Comparison of ENCODE assay signal across 20 mouse cellular contexts in genomic region chr14:22586796-22587195, GRCm38 (mm10).
DNase-seq lines count a peak whose midpoint lies in the region; ATAC-seq and TF ChIP-seq lines count a peak whose summit lies in the region.
"Had no signal": no experiment of that assay in that cellular context is flagged by ENCODE, and none has a peak within 500 bp of the region (broad histone marks: within the 10 kb centered on the region; RNA-seq: fewer than 3 reads in every experiment).

No protein-coding gene starts in this region.

- TF ChIP-seq CTCF in liver, postnatal 0 days (IDR thresholded peaks at IDR 0.05; ENCODE audit: low read depth), result no peak

- H3K27me3 ChIP-seq in embryonic facial prominence, embryonic 15.5 days, result no peaks in the 10 kb centered on the region
- H3K27me3 ChIP-seq in embryonic facial prominence, embryonic 10.5 days (replicated peaks; ENCODE audit: low read depth, poor library complexity, severe bottlenecking), result no peaks in the 10 kb centered on the region
- H3K27me3 ChIP-seq in liver, embryonic 12.5 days (replicated peaks), result no peaks in the 10 kb centered on the region; the same call in 1 of the 2 replicates
- H3K27me3 ChIP-seq in liver, postnatal 0 days (ENCODE audit: insufficient read depth, low read length), result no peaks in the 10 kb centered on the region
- H3K27me3 ChIP-seq: CH12.LX; heart, embryonic 12.5 days had no signal

- no peak overlapping the region for H3K4me3 ChIP-seq in embryonic facial prominence, embryonic 15.5 days (replicated peaks)
- H3K4me3 ChIP-seq in embryonic facial prominence, embryonic 10.5 days, result no peak overlapping the region
- H3K4me3 ChIP-seq in liver, embryonic 12.5 days, result no peak overlapping the region
- H3K4me3 ChIP-seq in liver, postnatal 0 days (ENCODE audit: low read depth, low read length), result no peak overlapping the region
- H3K4me3 ChIP-seq: forebrain, embryonic 12.5 days; heart, embryonic 12.5 days; hindbrain, embryonic 15.5 days had no signal

- no peak for TF ChIP-seq EP300 in liver, postnatal 0 days (IDR thresholded peaks at IDR 0.05; ENCODE audit: low read depth)

- 81% methylated on average over 4 of the region's 4 CpGs for WGBS in embryonic facial prominence, embryonic 15.5 days
- WGBS in embryonic facial prominence, embryonic 10.5 days, result 82% methylated on average over 4 of the region's 4 CpGs
- 66% methylated on average over 4 of the region's 4 CpGs for WGBS in liver, embryonic 12.5 days (ENCODE audit: insufficient replicate concordance)
- 58% methylated on average over 4 of the region's 4 CpGs for WGBS in liver, postnatal 0 days (ENCODE audit: insufficient replicate concordance)

- no peaks in the 10 kb centered on the region; the same call in 1 of the 2 replicates for H3K4me1 ChIP-seq in embryonic facial prominence, embryonic 15.5 days
- H3K4me1 ChIP-seq in embryonic facial prominence, embryonic 10.5 days, result peaks cover 20% of the 10 kb centered on the region
- peaks cover 4% of the 10 kb centered on the region; the same call in 1 of the 2 replicates for H3K4me1 ChIP-seq in liver, embryonic 12.5 days
- 0 out of 2 replicates have a peak, but pooled peaks cover 10% of the 10 kb centered on the region for H3K4me1 ChIP-seq in liver, postnatal 0 days (ENCODE audit: insufficient read depth)
- H3K4me1 ChIP-seq: hindbrain, embryonic 15.5 days had no signal

- no peak overlapping the region for H3K4me2 ChIP-seq in embryonic facial prominence, embryonic 15.5 days (replicated peaks)
- H3K4me2 ChIP-seq in liver, embryonic 12.5 days, result no peak overlapping the region
- no peak overlapping the region for H3K4me2 ChIP-seq in liver, postnatal 0 days (ENCODE audit: low read depth, low read length)
- H3K4me2 ChIP-seq: forebrain, embryonic 12.5 days; heart, embryonic 12.5 days; hindbrain, embryonic 15.5 days had no signal

- H3K36me3 ChIP-seq in embryonic facial prominence, embryonic 15.5 days, result no peaks in the 10 kb centered on the region
- H3K36me3 ChIP-seq in embryonic facial prominence, embryonic 10.5 days (replicated peaks), result no peaks in the 10 kb centered on the region
- H3K36me3 ChIP-seq in liver, embryonic 12.5 days, result no peaks in the 10 kb centered on the region
- H3K36me3 ChIP-seq in liver, postnatal 0 days (replicated peaks; ENCODE audit: insufficient read depth, low read length), result no peaks in the 10 kb centered on the region
- H3K36me3 ChIP-seq: forebrain, embryonic 12.5 days; heart, embryonic 12.5 days; hindbrain, embryonic 15.5 days had no signal

- DNase-seq in embryonic facial prominence, embryonic 10.5 days (ENCODE audit: low spot score), result no peak
- no peak for DNase-seq in liver, postnatal 0 days
- peak; percentile 60 for DNase-seq in NIH3T3 (ENCODE audit: low read depth)
- no peak for DNase-seq in cerebellum, adult 11 months
- no peak for DNase-seq in embryo, embryonic 10 days (ENCODE audit: low spot score)
- DNase-seq: adrenal gland, adult 8-10 months; adrenal gland, postnatal 36 days; cerebellum, adult 8-10 months; cerebellum, postnatal 25 days; gastrocnemius, postnatal 10 days; heart, adult 18-20 months; heart, postnatal 36 days had no signal

- no peak overlapping the region for H3K9ac ChIP-seq in embryonic facial prominence, embryonic 15.5 days
- H3K9ac ChIP-seq in liver, embryonic 12.5 days, result no peak overlapping the region
- H3K9ac ChIP-seq in liver, postnatal 0 days (replicated peaks), result no peak overlapping the region
- H3K9ac ChIP-seq: forebrain, embryonic 12.5 days; heart, embryonic 12.5 days; hindbrain, embryonic 15.5 days had no signal

- no peaks in the 10 kb centered on the region for H3K9me3 ChIP-seq in embryonic facial prominence, embryonic 15.5 days (replicated peaks)
- H3K9me3 ChIP-seq in embryonic facial prominence, embryonic 10.5 days, result no peaks in the 10 kb centered on the region
- no peaks in the 10 kb centered on the region for H3K9me3 ChIP-seq in liver, embryonic 12.5 days (replicated peaks)
- H3K9me3 ChIP-seq in liver, postnatal 0 days (ENCODE audit: low read length), result no peaks in the 10 kb centered on the region
- H3K9me3 ChIP-seq: forebrain, embryonic 12.5 days; heart, embryonic 12.5 days; hindbrain, embryonic 15.5 days had no signal

- no peak for ATAC-seq in embryonic facial prominence, embryonic 15.5 days (ENCODE audit: insufficient number of reproducible peaks, low FRiP score, low TSS enrichment, low read depth)
- ATAC-seq in liver, embryonic 12.5 days, result no peak
- ATAC-seq in liver, postnatal 0 days, result no peak
- ATAC-seq: forebrain, embryonic 16.5 days; intestine, postnatal 0 days had no signal

- H3K27ac ChIP-seq in embryonic facial prominence, embryonic 15.5 days (replicated peaks), result peak overlapping the region; percentile 48; the same call in 1 of the 2 replicates
- H3K27ac ChIP-seq in embryonic facial prominence, embryonic 10.5 days (replicated peaks), result no peak overlapping the region
- peak overlapping the region; percentile 54; the same call in 1 of the 2 replicates for H3K27ac ChIP-seq in liver, embryonic 12.5 days
- no peak overlapping the region for H3K27ac ChIP-seq in liver, postnatal 0 days (ENCODE audit: low read depth)
- H3K27ac ChIP-seq: forebrain, embryonic 12.5 days; hindbrain, embryonic 15.5 days had no signal

Comparison
In these comparisons a context has a peak if more than half of its experiments do, and no peak if none do; other contexts are left out.
1. H3K27ac ChIP-seq: peak in embryonic facial prominence, embryonic 15.5 days (single experiment) and liver, embryonic 12.5 days (single experiment); none in embryonic facial prominence, embryonic 10.5 days (single experiment) and liver, postnatal 0 days (single experiment).